Mouse (Mus musculus) bone marrow, adult 2 months (tissue): ENCODE measurements around the gene Mpz. TPM values are rescaled to one million over a fixed set of nuclear protein-coding genes. Genes with fewer than 3 reads are reported as not detected.

Source experiments
- H3K27ac ChIP-seq: fragments of 200-500 bp; 2 replicates; pipeline ENCODE4 v1.5.1; 2012; ENCODE audit warnings: low read depth, mild to moderate bottlenecking, control low read depth, inconsistent platforms, low read length; ENCODE audit not compliant: control insufficient read depth, poor library complexity, insufficient read depth
- H3K4me1 ChIP-seq: fragments of 200-500 bp; 2 replicates; pipeline ENCODE4 v1.6.1; 2011; ENCODE audit warnings: low read length; ENCODE audit not compliant: control insufficient read depth, insufficient read depth
- H3K4me3 ChIP-seq: fragments of 200-500 bp; replicated peaks from 2 replicates; pipeline ENCODE3; 2011; ENCODE audit warnings: mild to moderate bottlenecking, low read depth, low read length, control low read depth; ENCODE audit not compliant: control insufficient read depth
- CTCF ChIP-seq: fragments of 200-500 bp; IDR thresholded peaks from 2 replicates; pipeline ENCODE4 v1.5.1; 2011; ENCODE audit warnings: low read length, control low read depth; ENCODE audit not compliant: control insufficient read depth, insufficient read depth
- POLR2A ChIP-seq: fragments of 200-500 bp; IDR thresholded peaks from 2 replicates; pipeline ENCODE4 v1.6.1; 2011; ENCODE audit warnings: low read depth, mild to moderate bottlenecking, control low read depth, low read length, borderline replicate concordance; ENCODE audit not compliant: control insufficient read depth
- WGBS: fragments of 180-500 bp; shearing (Covaris S2); methylation state at CpG from one replicate; pipeline ENCODE4 v1.1.7; 2018; 5-methylcytosine and 5-hydroxymethylcytosine counted together
- polyA plus RNA-seq: library from polyadenylated mRNA; stranded (reverse); fragments of >200 nt; gene quantifications from 2 replicates; pipeline ENCODE4 v1.2.4, GENCODE M21; 2011; ENCODE audit warnings: low replicate concordance; ENCODE audit not compliant: missing spikeins, insufficient read depth, insufficient read length

Gene Mpz
- polyA plus RNA-seq, 1 experiment: not detected

DNA sequence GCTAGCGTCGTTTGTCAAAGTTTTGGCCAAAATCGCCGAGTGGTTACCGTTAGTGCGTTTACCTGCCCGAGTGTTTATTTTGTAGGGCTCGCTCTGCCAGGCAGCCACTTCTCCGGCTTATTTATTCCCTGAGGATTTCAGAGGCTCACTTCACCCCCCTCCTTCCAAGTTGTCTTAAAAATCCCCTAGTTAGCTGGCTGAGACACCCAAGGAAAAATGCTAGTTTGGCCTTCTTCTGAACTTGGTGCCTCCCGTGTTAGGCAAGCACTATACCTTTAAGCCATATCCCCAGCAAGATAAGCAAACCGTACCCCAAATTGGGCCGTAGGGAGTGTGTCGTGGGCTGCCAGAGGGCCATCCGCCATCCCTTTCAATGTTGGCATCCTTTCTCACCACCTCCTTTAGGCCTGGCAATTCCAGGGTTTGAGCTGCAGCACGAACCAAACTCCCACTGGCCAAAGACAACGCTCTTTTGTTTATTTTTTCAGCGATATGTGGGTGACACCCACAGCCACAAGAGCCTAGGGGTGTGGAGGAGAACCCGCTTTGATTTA is 404 bp downstream of the Mpz start:
- no peak for TF ChIP-seq POLR2A
- TF ChIP-seq CTCF: no peak
- WGBS: 17% methylated on average over 18 of the region's 18 CpGs
- no peak overlapping the region; the same call in none of the 2 replicates for H3K27ac ChIP-seq

DNA sequence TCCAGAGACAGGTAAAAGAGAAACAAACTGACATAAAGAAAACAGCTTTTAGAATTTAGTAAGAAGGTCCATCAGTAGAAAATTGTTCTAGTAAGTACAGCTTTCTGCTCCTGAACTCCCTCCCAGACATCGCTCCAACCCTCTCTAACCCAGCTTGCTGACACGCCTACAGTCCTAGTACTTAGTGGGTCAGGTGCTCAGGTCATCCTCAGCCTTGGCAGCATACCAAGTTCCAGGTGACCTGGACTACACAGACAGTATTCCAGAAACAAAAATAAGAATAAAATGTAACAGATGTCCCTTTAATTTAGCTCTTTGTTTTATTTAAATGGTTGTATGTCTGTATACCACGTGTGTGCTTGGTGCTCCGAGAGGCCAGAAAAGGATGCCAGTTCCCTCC is 1.5 kb downstream of the Mpz start:
- no peak overlapping the region for H3K4me3 ChIP-seq
- 88% methylated on average over 4 of the region's 4 CpGs for WGBS
- H3K27ac ChIP-seq: no peak overlapping the region
- H3K4me1 ChIP-seq: peaks cover 5% of the 10 kb centered on the region
- TF ChIP-seq CTCF: no peak
- TF ChIP-seq POLR2A: no peak

More for the DNA sequence above, 404 bp downstream of the Mpz start:
- peak overlapping the region; percentile 67 for H3K4me3 ChIP-seq
- peaks cover 2% of the 10 kb centered on the region for H3K4me1 ChIP-seq

GRCm38 (mm10) chr1:171156644-171157043 is 6.1 kb downstream of the Mpz start:
- 59% methylated on average over 3 of the region's 3 CpGs for WGBS
- no peak overlapping the region for H3K4me3 ChIP-seq
- no peak for TF ChIP-seq POLR2A
- TF ChIP-seq CTCF: no peak
- no peak overlapping the region for H3K27ac ChIP-seq
- H3K4me1 ChIP-seq: peaks cover 3% of the 10 kb centered on the region

- Histone ChIP-seq H3K4me1 (peaks cover 3% of the 10 kb centered on the region), H3K27ac (no peak overlapping the region), H3K4me3 (no peak overlapping the region)
- TF ChIP-seq POLR2A (no peak), CTCF (no peak)
Measured at GRCm38 (mm10) chr1:171157965-171158364, 7.5 kb downstream of the Mpz start.

- Histone ChIP-seq H3K4me3 (no peak overlapping the region), H3K27ac (no peak overlapping the region)
Measured at GRCm38 (mm10) chr1:171159485-171159975, 9.0 kb downstream of the Mpz start.

DNA sequence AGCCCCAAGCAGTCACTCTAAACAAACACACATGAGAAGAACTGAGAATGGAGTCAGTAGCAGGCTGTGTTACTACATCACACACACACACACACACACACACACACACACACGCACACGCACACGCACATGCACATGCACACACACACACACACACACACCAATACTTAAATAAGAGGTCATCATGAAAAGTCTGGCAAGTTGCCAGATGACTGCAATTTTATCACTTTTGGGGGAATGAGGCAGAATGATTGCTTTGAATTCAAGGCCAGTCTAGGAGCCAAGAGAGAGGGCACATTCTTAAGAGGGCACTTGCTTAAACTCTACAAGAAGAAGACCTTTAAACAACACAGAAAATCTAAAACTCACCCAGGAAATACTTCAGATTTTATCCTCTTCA is 12.0 kb downstream of the Mpz start:
- no peak for TF ChIP-seq POLR2A

More at GRCm38 (mm10) chr1:171159485-171159975, 9.0 kb downstream of the Mpz start:
- peaks cover 3% of the 10 kb centered on the region for H3K4me1 ChIP-seq
- TF ChIP-seq POLR2A (no peak), CTCF (peak; percentile 2; the same call in 1 of the 2 replicates)
- 9% methylated on average over 15 of the region's 15 CpGs for WGBS

DNA sequence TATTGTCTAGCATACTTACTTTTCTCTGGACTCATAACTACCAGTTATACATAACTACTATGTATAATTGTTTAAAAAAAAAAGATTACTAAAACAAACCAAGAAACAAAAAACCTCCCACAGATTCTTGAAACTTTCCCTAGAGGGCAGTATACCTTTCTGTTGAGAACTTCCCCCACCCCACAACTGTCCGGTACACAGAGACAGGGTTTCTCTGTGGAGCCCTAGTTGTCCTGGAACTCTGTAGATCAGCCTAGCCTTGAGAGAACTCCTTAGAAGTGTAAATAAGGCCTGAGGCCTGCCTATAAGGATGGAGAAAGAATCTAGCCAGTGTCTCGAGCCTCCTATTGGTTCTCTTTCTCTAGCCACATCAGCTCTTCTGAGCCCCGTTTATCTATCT is 13.7 kb downstream of the Mpz start:
- TF ChIP-seq CTCF (no peak), POLR2A (no peak)
- H3K4me1 ChIP-seq: no peaks in the 10 kb centered on the region
- 37% methylated on average over 3 of the region's 3 CpGs for WGBS
- H3K4me3 ChIP-seq: no peak overlapping the region
- H3K27ac ChIP-seq: no peak overlapping the region

More for the DNA sequence above, 12.0 kb downstream of the Mpz start:
- no peaks in the 10 kb centered on the region for H3K4me1 ChIP-seq
- H3K4me3 ChIP-seq: no peak overlapping the region
- H3K27ac ChIP-seq: no peak overlapping the region
- 97% methylated on average over 3 of the region's 3 CpGs for WGBS

GRCm38 (mm10) chr1:171165629-171166345 is 15.3 kb downstream of the Mpz start:
- no peaks in the 10 kb centered on the region for H3K4me1 ChIP-seq
- no peak overlapping the region for H3K27ac ChIP-seq
- 34% methylated on average over 5 of the region's 5 CpGs for WGBS

More at GRCm38 (mm10) chr1:171165629-171166345, 15.3 kb downstream of the Mpz start:
- H3K4me3 ChIP-seq: no peak overlapping the region
- no peak for TF ChIP-seq POLR2A
- TF ChIP-seq CTCF: no peak
